Mouse (Mus musculus): ENCODE results near the gene Coro1c.

DNA sequence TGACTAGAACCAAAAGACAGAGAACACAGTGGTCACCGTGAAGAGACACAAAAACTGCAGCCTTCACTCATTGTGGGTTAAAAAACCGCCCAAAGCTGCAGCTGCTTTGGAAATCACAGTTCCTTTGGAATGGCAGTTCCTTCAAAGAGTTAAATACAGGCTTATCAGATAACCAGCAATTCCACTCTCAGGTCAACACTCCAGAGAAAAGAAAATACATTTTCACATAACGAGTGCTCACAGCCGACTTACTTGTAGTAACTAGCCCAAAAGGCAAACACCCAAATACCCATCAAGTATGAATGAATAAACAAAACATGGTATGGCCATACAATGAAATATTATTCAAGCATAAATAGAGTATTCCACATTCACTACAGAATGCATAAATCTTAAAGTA is 3.6 kb downstream of the Coro1c start:
- TF ChIP-seq POLR2A (IDR thresholded peaks at IDR 0.05; ENCODE audit: low read depth, low read length) (no peak), MXI1 (IDR thresholded peaks at IDR 0.05; ENCODE audit: low read depth, low read length) (no peak), CTCF (conservative IDR thresholded peaks at IDR 0.05 in 1 of 2, IDR thresholded peaks at IDR 0.05 in 1 of 2; ENCODE audit: low read depth in 2 of 2, low read length in 2 of 2) (no peak), POLR2AphosphoS2 (IDR thresholded peaks at IDR 0.05; ENCODE audit: low read depth, low read length) (no peak)

All from CH12.LX (cell line).